Mouse (Mus musculus): Measurements from ENCODE around the gene Hamp. TPM values are rescaled to one million over a fixed set of nuclear protein-coding genes. Genes with fewer than 3 reads are reported as not detected.
"Not testable (repeated sequence)": the region's sequence is repeated elsewhere in the genome, so short reads cannot be mapped to it uniquely, and the experiment has no call there.

Hamp gene
- polyA plus RNA-seq, 1 experiment from 2014 or later = not detected

GRCm38 (mm10) chr7:30940070-30940469 lies 3.8 kb downstream of the Hamp start:
- H3K4me3 ChIP-seq (ENCODE audit: low read depth, low read length); H3K27me3 ChIP-seq (ENCODE audit: control insufficient read depth, insufficient read depth, low read length); H3K36me3 ChIP-seq (ENCODE audit: control insufficient read depth, insufficient read depth, low read length); H3K9ac ChIP-seq (replicated peaks; ENCODE audit: low read depth, low read length); ATAC-seq (ENCODE audit: insufficient number of reproducible peaks, insufficient read depth, low FRiP score, low read depth); H3K4me1 ChIP-seq (ENCODE audit: control insufficient read depth, insufficient read depth, low read length); H3K4me2 ChIP-seq (replicated peaks; ENCODE audit: low read depth, low read length); H3K27ac ChIP-seq (ENCODE audit: low read length); H3K9me3 ChIP-seq (ENCODE audit: control insufficient read depth, low read depth, low read length): not testable (repeated sequence)
- WGBS = 95% methylated on average over 1 of the region's 1 CpGs

GRCm38 (mm10) chr7:30935422-30936099 lies 8.3 kb downstream of the Hamp start:
- H3K4me2 ChIP-seq (replicated peaks; ENCODE audit: low read depth, low read length); H3K27ac ChIP-seq (ENCODE audit: low read length); H3K9me3 ChIP-seq (ENCODE audit: control insufficient read depth, low read depth, low read length); ATAC-seq (ENCODE audit: insufficient number of reproducible peaks, insufficient read depth, low FRiP score, low read depth); H3K4me3 ChIP-seq (ENCODE audit: low read depth, low read length); H3K4me1 ChIP-seq (ENCODE audit: control insufficient read depth, insufficient read depth, low read length); H3K27me3 ChIP-seq (ENCODE audit: control insufficient read depth, insufficient read depth, low read length); H3K36me3 ChIP-seq (ENCODE audit: control insufficient read depth, insufficient read depth, low read length); H3K9ac ChIP-seq (replicated peaks; ENCODE audit: low read depth, low read length): not testable (repeated sequence)
- 63% methylated on average over 6 of the region's 6 CpGs for WGBS

- H3K27me3 ChIP-seq (ENCODE audit: control insufficient read depth, insufficient read depth, low read length); H3K4me3 ChIP-seq (ENCODE audit: low read depth, low read length); H3K9me3 ChIP-seq (ENCODE audit: control insufficient read depth, low read depth, low read length); H3K36me3 ChIP-seq (ENCODE audit: control insufficient read depth, insufficient read depth, low read length); H3K4me2 ChIP-seq (replicated peaks; ENCODE audit: low read depth, low read length); ATAC-seq (ENCODE audit: insufficient number of reproducible peaks, insufficient read depth, low FRiP score, low read depth); H3K4me1 ChIP-seq (ENCODE audit: control insufficient read depth, insufficient read depth, low read length); H3K9ac ChIP-seq (replicated peaks; ENCODE audit: low read depth, low read length); H3K27ac ChIP-seq (ENCODE audit: low read length): not testable (repeated sequence)
- WGBS = 87% methylated on average over 2 of the region's 2 CpGs
These were observed 19.3 kb downstream of the Hamp start, which contains the start of gene Hamp2 for GRCm38 (mm10) chr7:30924581-30924980. TSS of gene Hamp2 (minus strand) at chr7:30924681.

- H3K4me3 ChIP-seq (ENCODE audit: low read depth, low read length) = no peak overlapping the region
- H3K9ac ChIP-seq (replicated peaks; ENCODE audit: low read depth, low read length) = no peak overlapping the region
- no peak for ATAC-seq (ENCODE audit: insufficient number of reproducible peaks, insufficient read depth, low FRiP score, low read depth)
- no peaks in the 10 kb centered on the region for H3K4me1 ChIP-seq (ENCODE audit: control insufficient read depth, insufficient read depth, low read length)
- H3K4me2 ChIP-seq (replicated peaks; ENCODE audit: low read depth, low read length) = no peak overlapping the region
- no peaks in the 10 kb centered on the region for H3K27me3 ChIP-seq (ENCODE audit: control insufficient read depth, insufficient read depth, low read length)
- 55% methylated on average over 3 of the region's 3 CpGs for WGBS
- no peak overlapping the region for H3K27ac ChIP-seq (ENCODE audit: low read length)
- no peaks in the 10 kb centered on the region for H3K36me3 ChIP-seq (ENCODE audit: control insufficient read depth, insufficient read depth, low read length)
- no peaks in the 10 kb centered on the region for H3K9me3 ChIP-seq (ENCODE audit: control insufficient read depth, low read depth, low read length)
These were observed 19.8 kb downstream of the Hamp start for GRCm38 (mm10) chr7:30924071-30924470.

- not testable (repeated sequence) for H3K4me3 ChIP-seq (ENCODE audit: low read depth, low read length); H3K4me2 ChIP-seq (replicated peaks; ENCODE audit: low read depth, low read length); H3K9me3 ChIP-seq (ENCODE audit: control insufficient read depth, low read depth, low read length); H3K36me3 ChIP-seq (ENCODE audit: control insufficient read depth, insufficient read depth, low read length); H3K27ac ChIP-seq (ENCODE audit: low read length); H3K9ac ChIP-seq (replicated peaks; ENCODE audit: low read depth, low read length); H3K4me1 ChIP-seq (ENCODE audit: control insufficient read depth, insufficient read depth, low read length); H3K27me3 ChIP-seq (ENCODE audit: control insufficient read depth, insufficient read depth, low read length); ATAC-seq (ENCODE audit: insufficient number of reproducible peaks, insufficient read depth, low FRiP score, low read depth)
- 66% methylated on average over 2 of the region's 3 CpGs for WGBS
These were observed 21.3 kb downstream of the Hamp start for GRCm38 (mm10) chr7:30922490-30922889.

- Histone ChIP-seq H3K36me3 (ENCODE audit: control insufficient read depth, insufficient read depth, low read length) (no peaks in the 10 kb centered on the region), H3K9ac (replicated peaks; ENCODE audit: low read depth, low read length) (no peak overlapping the region), H3K4me3 (ENCODE audit: low read depth, low read length) (no peak overlapping the region), H3K27ac (ENCODE audit: low read length) (no peak overlapping the region), H3K4me1 (ENCODE audit: control insufficient read depth, insufficient read depth, low read length) (no peaks in the 10 kb centered on the region), H3K4me2 (replicated peaks; ENCODE audit: low read depth, low read length) (no peak overlapping the region), H3K9me3 (ENCODE audit: control insufficient read depth, low read depth, low read length) (no peaks in the 10 kb centered on the region), H3K27me3 (ENCODE audit: control insufficient read depth, insufficient read depth, low read length) (no peaks in the 10 kb centered on the region)
- 49% methylated on average over 3 of the region's 3 CpGs for WGBS
- no peak; the same call in 1 of the 2 replicates for ATAC-seq (ENCODE audit: insufficient number of reproducible peaks, insufficient read depth, low FRiP score, low read depth)
These were observed 23.6 kb downstream of the Hamp start for GRCm38 (mm10) chr7:30920217-30920616.

- H3K9me3 ChIP-seq (ENCODE audit: control insufficient read depth, low read depth, low read length) = no peaks in the 10 kb centered on the region
- no peak for ATAC-seq (ENCODE audit: insufficient number of reproducible peaks, insufficient read depth, low FRiP score, low read depth)
- no peaks in the 10 kb centered on the region for H3K4me1 ChIP-seq (ENCODE audit: control insufficient read depth, insufficient read depth, low read length)
- no peak overlapping the region for H3K4me2 ChIP-seq (replicated peaks; ENCODE audit: low read depth, low read length)
- 47% methylated on average over 4 of the region's 4 CpGs for whole genome bisulfite sequencing
- H3K27me3 ChIP-seq (ENCODE audit: control insufficient read depth, insufficient read depth, low read length) = no peaks in the 10 kb centered on the region
- H3K27ac ChIP-seq (ENCODE audit: low read length) = no peak overlapping the region
- no peak overlapping the region for H3K4me3 ChIP-seq (ENCODE audit: low read depth, low read length)
- no peak overlapping the region for H3K9ac ChIP-seq (replicated peaks; ENCODE audit: low read depth, low read length)
- no peaks in the 10 kb centered on the region for H3K36me3 ChIP-seq (ENCODE audit: control insufficient read depth, insufficient read depth, low read length)
These were observed 26.6 kb downstream of the Hamp start for GRCm38 (mm10) chr7:30917219-30917618.

GRCm38 (mm10) chr7:30916713-30917112 lies 27.1 kb downstream of the Hamp start:
- WGBS = 34% methylated on average over 6 of the region's 6 CpGs
- Histone ChIP-seq H3K4me3 (ENCODE audit: low read depth, low read length) (no peak overlapping the region), H3K27ac (ENCODE audit: low read length) (no peak overlapping the region), H3K4me2 (replicated peaks; ENCODE audit: low read depth, low read length) (no peak overlapping the region), H3K4me1 (ENCODE audit: control insufficient read depth, insufficient read depth, low read length) (no peaks in the 10 kb centered on the region), H3K9me3 (ENCODE audit: control insufficient read depth, low read depth, low read length) (no peaks in the 10 kb centered on the region), H3K27me3 (ENCODE audit: control insufficient read depth, insufficient read depth, low read length) (no peaks in the 10 kb centered on the region), H3K36me3 (ENCODE audit: control insufficient read depth, insufficient read depth, low read length) (no peaks in the 10 kb centered on the region), H3K9ac (replicated peaks; ENCODE audit: low read depth, low read length) (no peak overlapping the region)
- ATAC-seq (ENCODE audit: insufficient number of reproducible peaks, insufficient read depth, low FRiP score, low read depth) = no peak; the same call in 1 of the 2 replicates

- H3K4me3 ChIP-seq (ENCODE audit: low read depth, low read length) = no peak within 1 kb of the TSS
- H3K4me2 ChIP-seq (replicated peaks; ENCODE audit: low read depth, low read length) = no peak within 1 kb of the TSS
- WGBS = 70% methylated on average over 8 of the region's 8 CpGs
- ATAC-seq (ENCODE audit: insufficient number of reproducible peaks, insufficient read depth, low FRiP score, low read depth) = no peak
- no peak within 1 kb of the TSS for H3K27ac ChIP-seq (ENCODE audit: low read length)
- H3K4me1 ChIP-seq (ENCODE audit: control insufficient read depth, insufficient read depth, low read length) = no peaks in the 10 kb centered on the region
- no peaks in the 10 kb centered on the region for H3K9me3 ChIP-seq (ENCODE audit: control insufficient read depth, low read depth, low read length)
- H3K36me3 ChIP-seq (ENCODE audit: control insufficient read depth, insufficient read depth, low read length) = no peaks in the 10 kb centered on the region
- H3K9ac ChIP-seq (replicated peaks; ENCODE audit: low read depth, low read length) = no peak within 1 kb of the TSS
- H3K27me3 ChIP-seq (ENCODE audit: control insufficient read depth, insufficient read depth, low read length) = no peaks in the 10 kb centered on the region
These were observed 29.1 kb downstream of the Hamp start, which contains the start of gene Mag for GRCm38 (mm10) chr7:30914732-30915131. TSS of gene Mag (minus strand) at chr7:30914873.

All from stomach, embryonic 14.5 days (tissue).